Mouse (Mus musculus) midbrain, embryonic 13.5 days (tissue): ENCODE measurements around the gene Mrpl41. TPM values are rescaled to one million over a fixed set of nuclear protein-coding genes. Genes with fewer than 3 reads are reported as not detected.

Experiments
- ATAC-seq: fragments of 200-750 bp; cut with Nextera tagmentation; 2 replicates; pipeline ENCODE4 v1.8.0; 2017; ENCODE audit warnings: mild to moderate bottlenecking, moderate TSS enrichment, moderate library complexity
- H3K27ac ChIP-seq: fragments of 300-500 bp; sonication (generic); 2 replicates; pipeline ENCODE4 v1.5.1; 2015; ENCODE audit warnings: inconsistent platforms, mild to moderate bottlenecking, moderate library complexity
- H3K27me3 ChIP-seq: fragments of 300-500 bp; sonication (generic); 2 replicates; pipeline ENCODE4 v1.6.1; 2015; ENCODE audit warnings: mild to moderate bottlenecking, inconsistent platforms
- H3K36me3 ChIP-seq: fragments of 300-500 bp; sonication (generic); 2 replicates; pipeline ENCODE4 v1.6.1; 2015; ENCODE audit warnings: mild to moderate bottlenecking, inconsistent platforms
- H3K4me1 ChIP-seq: fragments of 300-500 bp; sonication (generic); replicated peaks from 2 replicates; pipeline ENCODE4 v1.6.1; 2015; ENCODE audit warnings: inconsistent platforms
- H3K4me2 ChIP-seq: fragments of 300-500 bp; sonication (generic); replicated peaks from 2 replicates; pipeline ENCODE4 v1.6.1; 2015; ENCODE audit warnings: moderate library complexity, mild to moderate bottlenecking, inconsistent platforms
- H3K4me3 ChIP-seq: fragments of 300-500 bp; sonication (generic); replicated peaks from 2 replicates; pipeline ENCODE4 v1.5.1; 2015; ENCODE audit warnings: mild to moderate bottlenecking, inconsistent platforms
- H3K9ac ChIP-seq: fragments of 300-500 bp; sonication (generic); replicated peaks from 2 replicates; pipeline ENCODE4 v1.6.1; 2015; ENCODE audit warnings: mild to moderate bottlenecking, inconsistent platforms
- H3K9me3 ChIP-seq: fragments of 300-500 bp; sonication (generic); 2 replicates; pipeline ENCODE4 v1.6.1; 2016; ENCODE audit warnings: mild to moderate bottlenecking, inconsistent platforms
- WGBS: fragments of 180-500 bp; shearing (Covaris S2); methylation state at CpG from one replicate; pipeline ENCODE4 v1.1.7; 2015; 5-methylcytosine and 5-hydroxymethylcytosine counted together
- polyA plus RNA-seq: library from polyadenylated mRNA; unstranded; fragments of >200 nt; fragmentation: Nextera tagmentation; extraction: Ambion mirVana; gene quantifications from 2 replicates; pipeline ENCODE4 v1.2.1, GENCODE M21; 2015

Gene Mrpl41
- polyA plus RNA-seq, result 162 and 172 TPM in 2 replicates

GRCm38 (mm10) chr2:24974906-24975703 is at the start of gene Mrpl41:
Gene Mrpl41 (minus strand): TSS chr2:24975098.
- peaks cover 24% of the 10 kb centered on the region for H3K4me1 ChIP-seq
- peak within 1 kb of the TSS; percentile 86 for H3K9ac ChIP-seq
- ATAC-seq, result peak; percentile 100
- H3K27me3 ChIP-seq, result no peaks in the 10 kb centered on the region
- peak within 1 kb of the TSS; percentile 86 for H3K4me3 ChIP-seq
- H3K36me3 ChIP-seq, result peaks cover 31% of the 10 kb centered on the region
- peak within 1 kb of the TSS; percentile 91 for H3K4me2 ChIP-seq
- H3K27ac ChIP-seq, result peak within 1 kb of the TSS; percentile 91
- 0% methylated on average over 64 of the region's 64 CpGs for WGBS
- no peaks in the 10 kb centered on the region for H3K9me3 ChIP-seq

- H3K27me3 ChIP-seq, result no peaks in the 10 kb centered on the region
- no peaks in the 10 kb centered on the region for H3K4me1 ChIP-seq
- no peaks in the 10 kb centered on the region for H3K36me3 ChIP-seq
- H3K27ac ChIP-seq, result no peak overlapping the region
- H3K9me3 ChIP-seq, result no peaks in the 10 kb centered on the region
- H3K4me3 ChIP-seq, result no peak overlapping the region
- H3K9ac ChIP-seq, result no peak overlapping the region
- 95% methylated on average over 1 of the region's 1 CpGs for WGBS
- ATAC-seq, result no peak
- H3K4me2 ChIP-seq, result no peak overlapping the region
These were observed 47.8 kb upstream of the Mrpl41 start for GRCm38 (mm10) chr2:25022678-25023077.

- Histone ChIP-seq H3K9me3 (no peaks in the 10 kb centered on the region), H3K4me3 (no peak overlapping the region), H3K4me2 (no peak overlapping the region), H3K27me3 (no peaks in the 10 kb centered on the region), H3K4me1 (no peaks in the 10 kb centered on the region), H3K36me3 (no peaks in the 10 kb centered on the region), H3K9ac (no peak overlapping the region), H3K27ac (no peak overlapping the region)
- ATAC-seq, result no peak
These were observed 33.4 kb upstream of the Mrpl41 start for GRCm38 (mm10) chr2:25008250-25008649.

- Histone ChIP-seq H3K4me2 (no peak overlapping the region), H3K4me1 (no peaks in the 10 kb centered on the region), H3K9me3 (no peaks in the 10 kb centered on the region), H3K36me3 (no peaks in the 10 kb centered on the region), H3K9ac (no peak overlapping the region), H3K27me3 (no peaks in the 10 kb centered on the region), H3K4me3 (no peak overlapping the region), H3K27ac (no peak overlapping the region)
- 91% methylated on average over 1 of the region's 1 CpGs for WGBS
- no peak for ATAC-seq
These were observed 31.9 kb upstream of the Mrpl41 start for GRCm38 (mm10) chr2:25006767-25007166.

GRCm38 (mm10) chr2:25003946-25004786 is 29.3 kb upstream of the Mrpl41 start:
- no peak overlapping the region for H3K4me3 ChIP-seq
- no peaks in the 10 kb centered on the region for H3K27me3 ChIP-seq
- no peak overlapping the region for H3K9ac ChIP-seq
- H3K36me3 ChIP-seq, result no peaks in the 10 kb centered on the region
- no peaks in the 10 kb centered on the region for H3K4me1 ChIP-seq
- no peak overlapping the region for H3K4me2 ChIP-seq
- H3K27ac ChIP-seq, result no peak overlapping the region
- WGBS, result 28% methylated on average over 9 of the region's 9 CpGs
- peak; percentile 71 for ATAC-seq
- H3K9me3 ChIP-seq, result no peaks in the 10 kb centered on the region

GRCm38 (mm10) chr2:25000544-25001235 is 25.8 kb upstream of the Mrpl41 start:
- no peak for ATAC-seq
- Histone ChIP-seq H3K9ac (no peak overlapping the region), H3K4me2 (no peak overlapping the region)

GRCm38 (mm10) chr2:24996471-24996870 is 21.6 kb upstream of the Mrpl41 start:
- no peak overlapping the region for H3K4me2 ChIP-seq
- H3K36me3 ChIP-seq, result no peaks in the 10 kb centered on the region
- no peak overlapping the region for H3K27ac ChIP-seq
- H3K9me3 ChIP-seq, result no peaks in the 10 kb centered on the region
- ATAC-seq, result no peak
- no peak overlapping the region for H3K9ac ChIP-seq
- H3K4me3 ChIP-seq, result no peak overlapping the region
- H3K27me3 ChIP-seq, result no peaks in the 10 kb centered on the region
- H3K4me1 ChIP-seq, result no peaks in the 10 kb centered on the region
- WGBS, result 96% methylated on average over 2 of the region's 2 CpGs

More at GRCm38 (mm10) chr2:25000544-25001235, 25.8 kb upstream of the Mrpl41 start:
- no peak overlapping the region for H3K4me3 ChIP-seq
- H3K36me3 ChIP-seq, result no peaks in the 10 kb centered on the region
- no peak overlapping the region for H3K27ac ChIP-seq
- no peaks in the 10 kb centered on the region for H3K9me3 ChIP-seq
- WGBS, result 84% methylated on average over 3 of the region's 3 CpGs
- no peaks in the 10 kb centered on the region for H3K4me1 ChIP-seq
- no peaks in the 10 kb centered on the region for H3K27me3 ChIP-seq

GRCm38 (mm10) chr2:24995332-24995731 is 20.4 kb upstream of the Mrpl41 start:
- H3K36me3 ChIP-seq, result no peaks in the 10 kb centered on the region
- H3K27me3 ChIP-seq, result no peaks in the 10 kb centered on the region
- no peaks in the 10 kb centered on the region for H3K9me3 ChIP-seq
- H3K27ac ChIP-seq, result no peak overlapping the region
- H3K4me1 ChIP-seq, result no peaks in the 10 kb centered on the region
- H3K4me3 ChIP-seq, result no peak overlapping the region
- ATAC-seq, result no peak
- no peak overlapping the region for H3K4me2 ChIP-seq
- 91% methylated on average over 6 of the region's 6 CpGs for WGBS
- no peak overlapping the region for H3K9ac ChIP-seq

GRCm38 (mm10) chr2:24987762-24988161 is 12.9 kb upstream of the Mrpl41 start:
- Histone ChIP-seq H3K9ac (no peak overlapping the region), H3K4me3 (no peak overlapping the region), H3K27ac (no peak overlapping the region), H3K9me3 (no peaks in the 10 kb centered on the region), H3K4me2 (no peak overlapping the region), H3K36me3 (no peaks in the 10 kb centered on the region), H3K4me1 (no peaks in the 10 kb centered on the region), H3K27me3 (no peaks in the 10 kb centered on the region)
- WGBS, result 76% methylated on average over 2 of the region's 2 CpGs
- ATAC-seq, result no peak

GRCm38 (mm10) chr2:24976960-24977359 is 2.1 kb upstream of the Mrpl41 start:
- no peak overlapping the region for H3K4me2 ChIP-seq
- peaks cover 24% of the 10 kb centered on the region for H3K4me1 ChIP-seq
- no peak for ATAC-seq
- H3K36me3 ChIP-seq, result peaks cover 13% of the 10 kb centered on the region
- no peak overlapping the region for H3K9ac ChIP-seq
- WGBS, result 96% methylated on average over 5 of the region's 5 CpGs
- no peaks in the 10 kb centered on the region for H3K9me3 ChIP-seq
- H3K27me3 ChIP-seq, result no peaks in the 10 kb centered on the region
- H3K4me3 ChIP-seq, result no peak overlapping the region
- no peak overlapping the region for H3K27ac ChIP-seq

GRCm38 (mm10) chr2:24975704-24976297 is 903 bp upstream of the Mrpl41 start, which contains the start of gene Pnpla7:
Gene Pnpla7 (plus strand): TSS chr2:24976033.
- no peaks in the 10 kb centered on the region for H3K27me3 ChIP-seq

More at GRCm38 (mm10) chr2:24975704-24976297, 903 bp upstream of the Mrpl41 start, which contains the start of gene Pnpla7:
- peak within 1 kb of the TSS; percentile 91 for H3K27ac ChIP-seq
- H3K4me2 ChIP-seq, result peak within 1 kb of the TSS; percentile 91
- H3K9ac ChIP-seq, result peak within 1 kb of the TSS; percentile 86
- under 1% methylated on average over 16 of the region's 16 CpGs for WGBS
- peaks cover 24% of the 10 kb centered on the region for H3K36me3 ChIP-seq
- no peaks in the 10 kb centered on the region for H3K9me3 ChIP-seq
- H3K4me3 ChIP-seq, result peak within 1 kb of the TSS; percentile 86
- no peak for ATAC-seq
- H3K4me1 ChIP-seq, result peaks cover 24% of the 10 kb centered on the region
